Mouse (Mus musculus) lung, postnatal 14 days (tissue): ENCODE data around the gene Reps2.

Experiments used
- DNase-seq: peaks from one replicate; pipeline ENCODE4 v3.0.0; 2021

The Reps2 gene

DNA sequence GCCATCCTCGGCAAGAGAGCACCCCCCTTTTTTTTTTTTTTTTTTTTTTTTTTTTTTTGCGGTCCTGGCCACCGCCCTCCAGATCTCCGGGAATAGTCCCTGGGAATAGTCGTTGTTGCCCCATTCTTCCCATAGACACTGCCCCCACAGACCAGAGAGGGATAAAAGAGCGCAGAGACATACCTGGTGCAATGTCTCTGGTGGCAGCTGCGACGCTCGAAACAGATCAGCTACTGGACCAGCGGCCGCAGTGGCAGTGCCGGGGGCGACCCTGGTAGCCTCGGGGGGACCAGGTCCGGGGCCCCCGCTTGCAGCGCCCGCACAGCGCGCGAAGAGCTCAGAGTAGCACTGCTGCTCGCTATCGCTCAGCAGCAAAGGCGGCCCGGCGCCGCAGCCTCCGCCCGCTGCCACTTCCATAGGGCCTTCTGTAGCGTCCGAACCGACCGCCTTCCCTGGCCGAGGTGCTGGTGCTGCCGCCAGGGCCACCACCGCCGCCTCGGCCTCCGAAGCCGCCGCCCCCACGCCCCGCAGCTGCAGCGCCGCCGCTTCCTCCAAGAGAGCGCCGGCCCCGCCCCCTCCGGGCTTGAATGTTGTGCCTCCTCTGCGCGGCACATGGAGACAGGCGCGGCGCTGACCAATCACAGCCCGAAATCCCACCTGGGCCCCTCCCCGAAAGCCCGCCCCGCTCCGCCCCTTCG, at the start of gene Reps2:
Gene Reps2, minus strand, starts transcription at position 559 of the 698 bp plus-strand sequence.
- DNase-seq: peak; percentile 83

DNA sequence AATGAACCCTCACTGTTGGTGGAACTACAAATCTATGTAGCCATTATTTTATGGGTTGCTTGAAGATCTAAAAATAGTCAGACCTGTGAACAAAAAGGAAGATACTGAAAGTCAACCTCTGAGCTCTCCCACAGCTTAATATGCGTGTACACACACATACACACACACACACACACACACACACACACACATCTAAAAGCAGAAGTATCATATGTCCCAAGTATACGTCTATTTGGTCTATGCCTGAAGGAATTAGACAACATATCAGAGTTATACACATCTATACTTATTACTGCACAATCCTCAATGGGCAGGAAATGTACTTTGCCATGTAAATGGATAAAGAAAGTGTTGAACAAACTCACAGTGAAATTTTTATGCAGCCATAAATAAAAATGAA, 47.8 kb upstream of the Reps2 start:
- DNase-seq: no peak

DNA sequence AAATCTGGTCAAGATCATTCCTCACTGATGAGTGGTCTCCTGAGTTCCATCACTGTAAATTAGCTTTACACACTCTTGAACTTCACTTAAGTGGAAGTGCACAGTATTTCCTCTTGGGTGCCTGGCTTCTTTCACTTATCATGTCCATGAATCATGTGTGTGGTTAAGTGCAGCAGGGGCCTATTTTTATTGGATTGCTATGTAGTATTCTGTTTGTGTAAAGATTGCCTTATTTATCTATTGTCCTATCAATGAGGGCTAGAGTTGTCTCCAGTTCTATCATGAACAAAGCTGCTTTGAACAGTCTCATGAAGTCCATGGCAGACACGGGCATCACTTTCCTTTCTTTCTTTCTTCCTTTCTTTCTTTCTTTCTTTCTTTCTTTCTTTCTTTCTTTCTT, 41.9 kb upstream of the Reps2 start:
- no peak for DNase-seq

DNA sequence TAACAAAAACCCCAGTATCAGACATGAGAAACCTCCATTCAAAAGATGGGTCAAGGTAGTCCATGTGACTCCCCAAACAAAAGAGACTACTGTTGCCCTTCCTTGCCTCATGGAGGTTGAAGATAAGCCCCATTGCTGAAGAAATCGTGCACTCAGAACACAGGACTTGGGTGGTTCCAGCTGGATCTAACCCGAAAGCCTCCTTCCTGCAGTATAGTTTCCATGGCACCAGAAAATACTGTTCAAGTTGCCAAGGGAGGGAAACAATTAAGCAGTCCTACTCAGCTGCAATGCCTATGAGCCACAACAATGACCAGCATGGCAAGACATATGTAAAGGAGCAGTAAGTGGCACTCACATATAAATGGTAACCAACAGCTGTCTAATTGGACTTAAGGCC, 36.1 kb upstream of the Reps2 start:
- DNase-seq: no peak

DNA sequence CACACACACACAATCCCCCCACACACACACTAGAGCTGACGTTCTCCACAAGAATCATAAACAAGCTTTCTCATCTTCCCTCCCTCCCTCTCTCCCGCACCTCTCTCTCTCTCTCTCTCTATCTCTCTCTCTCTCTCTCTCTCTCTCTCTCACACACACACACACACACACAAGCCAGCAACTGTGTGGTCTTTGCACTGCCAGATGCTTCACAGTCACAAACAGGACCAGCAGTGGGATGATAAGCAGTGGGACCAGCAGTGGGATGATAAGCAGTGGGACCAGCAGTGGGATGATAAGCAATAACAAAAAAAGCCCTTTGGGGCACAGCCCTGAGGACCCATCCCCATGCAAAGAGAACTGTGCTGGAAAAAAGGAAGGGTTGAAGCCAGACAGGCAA, 35.4 kb upstream of the Reps2 start:
- no peak for DNase-seq

DNA sequence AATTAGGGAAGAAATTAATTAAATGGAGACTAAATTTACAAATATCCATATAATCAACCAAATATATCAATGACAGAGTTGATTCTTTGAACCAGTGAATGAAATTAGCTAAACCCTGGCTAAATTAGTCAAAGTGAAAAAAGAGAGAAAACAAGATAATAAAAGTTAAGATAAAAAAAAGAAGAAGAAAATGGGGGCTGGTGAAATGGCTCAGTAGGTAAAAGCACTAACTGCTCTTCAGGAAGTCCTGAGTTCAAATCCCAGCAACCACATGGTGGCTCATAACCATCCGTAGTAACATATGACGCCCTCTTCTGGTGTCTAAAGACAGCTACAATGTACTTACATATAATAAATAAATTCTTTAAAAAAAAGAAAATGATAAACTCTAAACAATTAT, 22.7 kb upstream of the Reps2 start:
- DNase-seq: no peak

DNA sequence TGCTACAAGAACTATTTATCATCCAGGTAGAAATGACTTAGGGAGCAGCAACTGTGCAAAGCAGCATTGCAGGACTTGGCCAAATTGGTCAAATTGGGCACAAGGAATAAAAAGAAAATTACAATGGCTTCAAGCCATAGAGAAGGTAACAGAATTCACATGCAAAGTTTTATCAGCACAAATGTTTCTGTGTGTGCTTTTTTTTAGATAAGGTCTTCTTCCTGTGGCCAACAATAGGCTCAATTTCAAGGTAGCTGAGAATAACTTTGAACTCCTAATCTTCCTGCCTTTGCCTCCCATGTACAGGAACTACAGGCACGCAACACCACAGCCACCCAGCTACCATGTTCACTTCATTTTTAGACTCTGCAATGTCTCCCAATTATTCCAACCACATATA, 16.7 kb upstream of the Reps2 start:
- DNase-seq: no peak

DNA sequence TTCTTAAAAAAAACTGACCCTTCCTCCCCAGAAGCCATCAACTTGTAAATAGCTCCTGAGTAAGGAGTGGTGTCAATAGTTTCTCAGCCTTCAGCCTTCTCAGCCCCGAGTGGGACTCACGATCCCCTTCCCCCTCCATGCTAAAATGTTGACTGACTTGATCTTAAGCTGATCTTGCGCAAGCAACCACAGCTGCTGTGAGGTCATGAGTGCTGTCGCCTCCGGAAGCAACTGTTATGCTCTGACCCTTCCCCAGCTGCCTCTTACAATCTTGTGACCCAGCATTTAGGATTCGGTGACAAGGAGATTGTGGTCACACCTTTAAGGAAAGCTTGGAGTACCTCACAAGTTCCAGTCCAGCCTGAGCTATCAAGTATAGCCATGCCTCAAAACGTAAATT, 10.1 kb upstream of the Reps2 start:
- DNase-seq: no peak

DNA sequence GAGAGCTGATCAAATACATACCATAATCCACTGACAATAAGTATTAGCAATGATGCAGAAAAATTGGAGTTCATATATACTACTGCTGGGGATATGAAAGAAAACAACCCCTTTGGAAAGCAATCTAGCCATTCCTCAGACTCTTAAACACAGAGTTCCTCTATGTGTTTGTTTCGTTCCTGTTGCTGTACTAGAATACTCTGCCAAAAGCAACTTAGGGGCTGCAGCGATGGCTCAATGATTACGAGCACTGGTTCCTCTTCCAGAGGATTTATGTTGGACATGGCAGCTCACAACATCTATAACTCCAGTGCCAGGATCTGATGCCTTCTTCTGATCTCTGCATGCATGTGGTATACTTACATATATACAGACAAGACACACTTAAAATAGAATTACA, 9.0 kb upstream of the Reps2 start:
- no peak for DNase-seq

DNA sequence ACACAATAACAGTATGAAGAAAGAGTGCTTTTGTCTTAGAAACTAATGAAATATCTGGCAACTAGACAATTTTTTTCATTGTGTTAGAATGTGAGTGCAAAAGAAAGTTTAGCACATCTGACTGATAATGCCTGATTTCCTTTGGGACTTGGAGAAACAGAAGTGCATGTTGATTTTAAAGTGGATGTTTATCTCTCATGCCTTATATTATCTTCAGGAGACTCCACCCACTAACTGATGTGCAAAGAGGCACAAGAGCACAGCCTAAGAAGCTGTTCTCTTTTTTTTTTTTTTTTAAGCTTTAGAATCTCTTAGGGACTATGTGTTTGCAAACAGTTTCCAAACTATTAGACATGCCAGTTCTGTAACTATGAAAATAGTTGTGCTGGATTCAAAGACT, 7.7 kb upstream of the Reps2 start:
- no peak for DNase-seq

DNA sequence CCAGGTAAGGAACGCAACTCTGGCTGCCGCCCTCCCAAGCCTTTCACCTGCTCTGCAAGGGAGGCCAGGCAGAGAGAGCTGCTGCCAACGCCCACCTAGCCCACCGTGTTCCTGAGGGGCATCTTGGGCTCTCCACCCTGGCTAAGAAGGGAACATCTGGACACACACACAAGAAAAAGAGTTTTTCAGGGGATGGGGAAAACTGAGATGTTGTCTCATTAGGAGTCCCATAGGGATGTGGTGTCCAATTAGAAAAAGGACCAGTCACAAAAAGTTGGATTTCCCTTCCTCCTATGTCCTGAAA, 292 bp upstream of the Reps2 start:
- no peak for DNase-seq

DNA sequence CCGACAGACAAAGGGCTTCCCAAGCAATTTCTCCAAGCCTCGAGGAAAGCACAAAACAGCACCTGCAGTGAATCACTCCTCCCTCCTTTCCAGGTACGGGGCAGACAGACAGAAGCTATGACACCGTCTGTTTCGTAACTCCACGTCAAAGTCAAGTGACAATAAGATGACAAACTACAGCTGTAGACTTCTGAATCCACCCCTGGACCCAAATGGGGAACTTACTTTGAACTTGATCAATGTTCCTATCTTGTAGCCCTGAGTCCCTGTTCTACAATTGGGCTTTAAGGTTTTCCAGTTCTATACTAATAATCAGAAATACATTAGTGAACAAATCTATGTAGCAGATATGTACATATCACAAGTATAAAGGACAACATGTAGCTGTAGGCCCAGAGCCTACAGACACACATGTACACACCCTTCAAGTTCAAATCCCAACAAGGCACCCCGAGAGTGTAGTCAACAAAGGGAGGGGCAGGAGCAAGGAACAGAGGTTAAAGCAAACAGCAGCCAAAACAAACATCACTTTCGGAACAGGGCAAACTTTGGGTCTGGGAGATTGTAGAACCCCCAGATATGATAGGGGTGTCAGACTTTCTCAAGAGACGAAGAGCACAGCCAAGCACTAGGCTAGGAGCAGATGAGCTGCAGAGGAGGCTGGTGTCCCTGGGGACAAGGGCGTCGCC, 903 bp downstream of the Reps2 start:
- no peak for DNase-seq

DNA sequence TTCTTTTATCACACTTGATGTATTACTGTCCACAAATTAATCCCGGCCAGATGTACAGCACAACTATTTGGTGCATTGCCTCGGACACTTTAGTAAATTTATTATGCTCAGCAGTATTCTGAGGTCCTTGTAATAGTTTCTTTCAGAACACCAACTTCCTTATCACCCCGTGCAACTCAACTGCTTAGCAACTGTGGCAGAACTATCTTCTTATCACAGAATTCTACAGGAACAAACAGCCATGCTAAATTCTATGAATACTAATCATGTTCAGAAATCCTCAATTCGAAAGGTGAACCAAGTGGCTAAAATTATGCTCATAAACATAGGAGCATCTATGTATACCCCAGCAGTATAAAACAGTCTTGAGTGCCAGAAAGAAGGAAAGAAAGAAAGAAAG, 1.7 kb downstream of the Reps2 start:
- no peak for DNase-seq

DNA sequence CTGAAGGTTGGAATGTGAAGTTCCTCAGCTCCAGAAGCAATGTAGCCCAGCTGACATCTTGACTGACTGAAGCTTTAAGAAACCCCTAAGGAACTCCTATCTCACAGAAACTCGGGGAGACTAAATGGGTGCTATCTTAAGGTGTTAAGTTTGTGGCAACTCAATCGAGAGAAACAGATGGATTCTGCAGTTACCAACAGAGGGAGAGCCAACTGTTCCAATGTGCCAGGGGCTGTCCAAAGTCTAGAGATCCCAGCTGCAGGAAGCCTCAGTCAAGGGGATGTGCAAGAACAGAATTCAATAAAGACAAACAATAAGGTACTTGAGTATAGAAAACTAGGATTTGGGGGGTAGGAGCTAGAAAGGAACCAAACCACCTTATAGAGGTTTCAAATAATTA, 8.3 kb downstream of the Reps2 start:
- DNase-seq: no peak

DNA sequence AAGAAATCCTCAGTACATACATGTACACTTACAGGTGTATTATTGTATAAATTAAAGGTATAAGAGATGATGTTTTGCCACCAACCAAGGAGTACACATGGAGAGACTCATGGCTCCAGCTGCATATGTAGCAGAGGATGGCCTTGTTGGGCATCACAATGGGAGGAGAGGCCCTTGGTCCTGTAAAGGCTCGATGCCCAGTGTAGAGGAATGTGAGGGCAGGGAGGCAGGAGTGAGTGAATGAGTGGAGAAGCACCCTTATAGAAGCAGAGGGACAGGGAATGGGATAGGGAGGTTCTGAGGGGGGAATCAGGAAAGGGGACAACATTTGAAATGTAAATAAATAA, 21.4 kb downstream of the Reps2 start:
- no peak for DNase-seq

DNA sequence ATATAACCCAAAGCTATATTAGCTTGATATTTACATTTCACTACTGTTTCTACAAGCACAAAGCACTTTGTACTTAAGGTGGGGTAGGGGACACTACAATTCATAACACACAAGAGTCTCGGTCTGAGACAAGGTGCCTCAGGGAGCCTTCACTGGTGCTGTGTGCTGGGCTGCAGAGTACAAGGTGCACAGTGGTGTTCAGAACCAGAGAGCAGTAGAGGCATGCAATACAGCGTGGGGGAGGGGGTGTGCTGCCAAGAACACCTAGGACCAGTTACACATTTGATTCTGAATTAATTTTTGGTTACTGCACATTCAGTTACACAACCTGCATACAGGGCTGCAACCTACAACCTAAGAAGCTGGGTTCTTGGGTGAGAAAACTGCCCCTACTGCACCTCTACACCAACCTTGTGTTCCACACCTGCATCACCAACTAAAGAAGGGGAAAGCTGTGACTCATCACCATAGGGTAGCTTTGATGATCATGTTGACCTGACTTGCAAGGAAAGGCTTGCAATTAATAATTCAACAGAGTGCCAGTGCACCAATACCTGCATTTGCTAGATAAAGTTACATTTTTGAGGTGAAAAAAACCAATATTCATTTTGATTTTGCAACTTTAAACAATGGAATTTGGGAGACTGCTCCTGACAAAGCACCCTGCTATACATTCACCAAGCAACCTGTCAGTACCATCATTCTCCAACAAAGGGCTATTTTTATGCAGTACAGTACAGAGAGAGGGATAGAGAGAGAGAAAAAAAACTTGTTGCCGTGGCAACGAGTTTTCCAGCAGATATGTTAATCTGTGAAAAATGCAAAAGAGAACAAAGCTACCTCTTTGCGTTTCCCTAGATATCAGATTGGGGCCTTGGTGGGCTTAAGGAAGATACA, 22.0 kb downstream of the Reps2 start:
- no peak for DNase-seq

DNA sequence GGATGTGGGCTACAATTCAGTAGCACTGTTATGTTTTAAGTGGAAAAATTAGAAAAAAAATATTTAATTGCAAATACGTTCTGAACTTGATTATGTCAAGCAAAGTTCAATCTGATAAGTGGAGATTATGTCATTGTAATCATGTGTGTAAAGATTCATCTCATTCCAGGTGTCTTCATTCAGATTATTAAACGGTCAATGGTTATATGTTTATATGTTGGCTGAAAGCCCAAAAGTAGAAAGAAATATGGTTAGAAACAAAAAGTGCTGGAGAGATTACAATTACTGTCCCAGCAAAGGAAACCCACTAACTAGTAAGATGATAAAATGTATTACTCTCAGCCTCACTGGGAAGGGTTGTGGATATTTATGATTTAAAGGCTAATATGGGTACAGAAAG, 23.7 kb downstream of the Reps2 start:
- no peak for DNase-seq

DNA sequence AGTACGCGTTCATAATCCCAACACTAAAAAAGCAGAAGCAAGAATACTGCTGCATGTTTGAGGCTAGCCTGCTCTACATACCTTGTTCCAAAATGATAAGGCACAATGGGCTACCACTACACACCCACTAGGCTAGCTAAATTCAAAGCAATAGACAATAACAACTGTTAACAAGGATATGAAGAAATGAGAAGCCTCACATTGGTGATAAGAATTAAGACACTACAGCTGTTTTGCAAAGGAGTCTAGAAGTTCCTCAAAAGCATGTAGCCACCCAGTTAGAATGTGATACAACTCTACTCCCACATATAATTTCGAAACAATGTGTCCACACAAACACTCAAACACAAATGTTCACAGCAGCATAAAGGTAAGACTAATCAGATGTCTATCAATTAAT, 24.9 kb downstream of the Reps2 start:
- no peak for DNase-seq

DNA sequence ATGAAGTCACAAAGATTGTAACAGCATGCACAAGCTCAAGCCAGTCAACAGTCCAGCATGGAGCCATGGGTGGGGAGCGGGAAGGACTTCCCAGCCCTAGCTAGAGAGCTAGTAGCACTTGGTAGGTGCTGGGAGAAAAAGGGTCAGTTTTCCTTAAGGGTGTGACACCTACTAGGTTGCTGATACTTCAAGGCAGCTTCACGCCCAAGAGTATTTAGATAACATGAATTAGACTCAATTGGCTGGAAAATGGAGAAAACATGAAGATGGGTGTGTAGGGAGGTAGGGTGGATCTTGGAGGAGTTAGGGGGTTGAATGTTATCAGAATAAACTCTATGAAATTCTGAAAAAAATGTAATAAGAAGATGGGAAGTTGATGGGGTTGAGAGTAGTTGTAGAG, 37.3 kb downstream of the Reps2 start:
- DNase-seq: no peak

DNA sequence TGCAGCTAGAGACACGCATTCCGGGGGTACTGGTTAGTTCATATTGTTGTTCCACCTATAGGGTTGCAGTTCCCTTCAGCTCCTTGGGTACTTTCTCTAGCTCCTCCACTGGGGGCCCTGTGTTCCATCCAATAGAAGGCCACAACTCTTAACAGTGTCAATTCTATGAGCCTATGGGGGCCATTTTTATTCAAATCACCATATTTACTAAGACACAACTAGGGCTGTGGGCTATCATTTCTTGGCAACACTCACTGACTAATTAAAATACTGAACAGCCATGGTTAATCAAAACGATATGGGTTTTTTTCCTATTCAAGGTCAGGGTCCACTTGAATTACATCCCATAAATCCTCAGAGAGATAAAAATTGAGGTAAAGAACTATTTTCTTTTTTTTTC, 43.8 kb downstream of the Reps2 start:
- no peak for DNase-seq

DNA sequence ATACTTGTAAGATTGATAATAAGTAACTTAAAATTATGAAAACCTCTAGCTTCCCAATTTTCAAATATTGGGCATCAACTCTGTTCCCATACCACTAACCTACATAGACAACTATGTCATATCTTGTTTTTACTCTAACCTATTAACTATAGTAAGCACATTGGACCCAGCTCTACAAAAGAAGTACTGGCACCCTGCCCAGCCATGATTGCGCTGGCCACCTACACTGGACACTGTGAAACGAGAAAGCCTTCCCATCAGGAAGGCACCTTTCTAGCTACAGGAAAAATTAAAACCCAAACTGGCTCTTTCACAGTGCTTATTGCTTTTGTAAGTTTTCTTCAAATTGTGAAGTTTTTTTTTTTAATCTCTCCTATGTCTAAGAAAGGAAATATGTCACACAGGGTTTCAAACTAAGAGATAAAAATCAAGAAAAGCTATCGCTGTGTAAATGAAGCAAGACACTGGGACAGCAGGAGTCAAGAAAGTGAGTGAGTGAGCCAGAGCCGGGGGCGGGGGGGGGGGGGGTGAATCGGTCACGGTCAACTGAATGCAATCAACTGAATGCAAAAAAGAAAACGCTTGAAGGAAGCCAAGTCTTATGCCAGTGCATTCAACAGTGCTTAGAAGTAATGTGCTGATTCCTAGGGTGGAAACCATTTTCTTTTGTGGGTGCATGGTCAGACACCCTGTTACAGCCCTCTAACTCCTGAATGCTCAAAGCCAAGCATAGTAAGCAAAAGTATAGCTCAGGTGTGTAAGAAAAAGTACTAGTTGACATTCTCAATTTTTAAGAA, 52.2 kb downstream of the Reps2 start:
- DNase-seq: peak; percentile 5

DNA sequence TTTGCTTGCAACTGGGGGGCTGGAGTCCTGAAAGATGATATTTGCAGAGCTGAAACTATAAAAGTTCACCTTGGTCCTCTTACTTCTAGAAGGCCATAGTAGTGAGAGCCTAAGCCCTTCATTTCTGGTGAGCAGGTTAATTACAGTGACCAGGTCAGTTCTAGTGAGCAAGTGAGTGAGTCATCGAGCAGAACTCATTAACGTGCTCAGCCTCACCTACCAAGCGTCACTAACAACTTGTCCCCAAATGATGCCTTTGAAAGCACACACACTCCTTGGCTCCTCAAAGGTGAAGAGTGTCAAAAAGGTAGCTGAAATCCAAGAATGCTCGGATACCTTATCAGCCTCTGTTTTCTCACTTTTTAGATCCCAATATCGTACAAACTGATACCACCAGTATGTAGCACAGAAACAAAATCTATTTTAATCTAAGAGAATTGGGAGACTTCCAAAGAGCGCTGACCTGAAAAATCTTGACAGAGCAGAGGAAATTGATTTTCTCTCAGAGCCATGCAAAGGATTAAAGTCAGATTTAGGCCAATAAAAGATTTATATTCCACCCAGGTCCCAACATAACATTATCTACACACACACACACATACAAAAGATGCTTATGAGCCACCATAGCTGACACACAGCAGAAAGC, 53.2 kb downstream of the Reps2 start:
- no peak for DNase-seq
